Mouse (Mus musculus): ENCODE results near the gene Mrpl35. TPM values are rescaled to one million over a fixed set of nuclear protein-coding genes. Genes with fewer than 3 reads are reported as not detected.

The Mrpl35 gene
- polyA plus RNA-seq, 1 experiment from 2014 or later, result 42.2 TPM

DNA sequence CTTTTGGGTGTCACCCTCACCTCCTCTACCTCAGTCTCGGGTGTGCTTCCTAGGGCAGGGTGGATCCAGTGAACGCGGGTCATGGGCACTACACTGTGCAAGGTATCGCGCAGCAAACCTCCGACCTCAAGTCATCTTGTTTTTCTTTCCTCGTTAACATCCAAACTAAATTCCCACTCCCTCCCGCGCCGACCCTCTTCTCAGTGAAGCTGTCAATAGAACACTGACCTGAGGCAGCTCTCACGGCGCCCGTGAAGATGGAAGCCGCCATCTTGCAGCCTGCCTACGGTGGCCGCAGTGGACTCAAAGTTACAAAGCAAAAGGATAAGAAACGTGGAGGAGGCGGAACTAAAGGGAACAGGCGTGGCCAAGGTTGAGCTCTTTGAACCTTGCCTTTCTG, 3.3 kb downstream of the Mrpl35 start:
- peaks cover 15% of the 10 kb centered on the region for H3K4me1 ChIP-seq (replicated peaks)
- H3K4me2 ChIP-seq, result peak overlapping the region; percentile 67
- peak overlapping the region; percentile 58 for H3K4me3 ChIP-seq
- under 1% methylated on average over 19 of the region's 19 CpGs for WGBS
- peak; percentile 91 for ATAC-seq (ENCODE audit: low FRiP score)
- 0 out of 2 replicates have a peak, but pooled peaks cover 3% of the 10 kb centered on the region for H3K27me3 ChIP-seq
- peaks cover 2% of the 10 kb centered on the region for H3K36me3 ChIP-seq
- H3K27ac ChIP-seq, result peak overlapping the region; percentile 61
- no peaks in the 10 kb centered on the region for H3K9me3 ChIP-seq
- peak overlapping the region; percentile 67 for H3K9ac ChIP-seq

DNA sequence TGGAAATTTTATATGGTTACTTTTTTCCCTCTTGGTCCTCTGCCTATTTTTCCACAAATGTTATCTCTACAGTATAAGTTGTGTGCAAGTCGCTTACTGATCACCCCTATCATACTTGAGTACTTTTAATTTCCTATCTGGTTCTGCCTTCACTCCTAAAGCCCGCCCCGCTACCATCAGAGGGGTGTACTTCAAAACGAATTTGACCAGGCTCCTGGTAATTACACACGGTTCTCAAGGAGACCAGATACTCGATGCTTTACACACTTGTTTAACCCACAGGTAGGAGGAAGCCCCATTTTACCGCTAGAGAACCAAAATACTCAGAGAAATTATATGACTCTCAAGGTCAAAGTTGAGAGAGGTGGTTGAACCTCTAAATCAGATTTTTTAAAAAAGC, 3.7 kb downstream of the Mrpl35 start:
- peak overlapping the region; percentile 67 for H3K4me2 ChIP-seq
- H3K4me3 ChIP-seq, result peak overlapping the region; percentile 58
- no peaks in the 10 kb centered on the region for H3K9me3 ChIP-seq
- peak overlapping the region; percentile 67 for H3K9ac ChIP-seq
- H3K27me3 ChIP-seq, result 0 out of 2 replicates have a peak, but pooled peaks cover 3% of the 10 kb centered on the region
- peak overlapping the region; percentile 61 for H3K27ac ChIP-seq
- ATAC-seq (ENCODE audit: low FRiP score), result peak; percentile 45
- H3K36me3 ChIP-seq, result peaks cover 6% of the 10 kb centered on the region
- peaks cover 15% of the 10 kb centered on the region for H3K4me1 ChIP-seq (replicated peaks)
- WGBS, result 2% methylated on average over 7 of the region's 7 CpGs

DNA sequence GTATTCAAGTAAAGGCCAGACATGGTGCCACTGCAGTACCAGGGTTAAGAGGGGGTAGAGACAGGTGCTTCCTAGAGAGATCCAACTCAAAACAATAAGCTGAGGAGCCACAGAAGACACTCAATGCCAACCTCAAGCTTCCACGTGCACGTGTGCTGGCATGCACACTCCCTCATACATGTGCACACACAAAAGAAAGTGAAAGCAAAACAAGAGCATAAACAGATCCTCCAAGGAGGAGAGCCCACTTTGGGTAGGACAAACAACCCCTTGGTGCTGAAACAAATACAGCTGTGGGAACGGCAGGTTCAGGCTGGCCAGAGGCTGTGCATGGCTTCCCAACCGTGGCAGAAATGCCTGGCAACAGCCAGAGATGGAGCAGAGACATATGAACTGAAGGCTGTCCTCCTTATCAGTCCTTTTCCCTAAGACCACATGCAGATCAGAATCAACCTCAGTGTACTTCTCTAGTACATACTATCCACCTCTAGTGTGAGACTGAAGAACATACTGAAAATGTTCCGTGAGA, 6.9 kb downstream of the Mrpl35 start:
- Histone ChIP-seq H3K36me3 (peaks cover 38% of the 10 kb centered on the region), H3K4me1 (replicated peaks) (peaks cover 15% of the 10 kb centered on the region), H3K4me3 (no peak overlapping the region), H3K9ac (no peak overlapping the region), H3K27me3 (no peaks in the 10 kb centered on the region), H3K9me3 (no peaks in the 10 kb centered on the region), H3K27ac (no peak overlapping the region), H3K4me2 (no peak overlapping the region)
- ATAC-seq (ENCODE audit: low FRiP score), result no peak
- 86% methylated on average over 5 of the region's 5 CpGs for WGBS

DNA sequence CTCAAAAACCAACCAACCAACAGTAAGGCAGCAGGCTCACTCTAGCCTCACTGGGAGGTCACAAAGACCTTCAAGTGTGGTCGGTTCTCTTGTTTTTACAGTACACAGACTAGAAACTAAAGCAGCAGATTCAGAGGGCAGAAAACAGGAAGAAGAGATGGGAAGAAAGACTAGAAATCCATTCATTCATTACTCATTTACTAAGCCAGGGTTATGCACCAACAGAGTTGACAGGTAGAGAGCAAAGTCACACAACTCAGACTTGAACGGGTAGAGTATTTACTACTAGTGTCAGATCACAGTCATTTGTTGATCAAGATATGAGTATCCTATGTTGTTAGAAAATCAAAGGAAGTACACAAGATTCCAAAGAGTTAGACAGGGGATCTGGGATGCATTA, 13.9 kb downstream of the Mrpl35 start:
- H3K36me3 ChIP-seq, result peaks cover 79% of the 10 kb centered on the region
- no peak overlapping the region for H3K9ac ChIP-seq
- no peak for ATAC-seq (ENCODE audit: low FRiP score)
- WGBS, result 91% methylated on average over 2 of the region's 2 CpGs
- no peaks in the 10 kb centered on the region for H3K4me1 ChIP-seq (replicated peaks)
- no peak overlapping the region for H3K4me3 ChIP-seq
- no peaks in the 10 kb centered on the region for H3K9me3 ChIP-seq
- no peaks in the 10 kb centered on the region for H3K27me3 ChIP-seq
- H3K4me2 ChIP-seq, result no peak overlapping the region
- no peak overlapping the region for H3K27ac ChIP-seq

DNA sequence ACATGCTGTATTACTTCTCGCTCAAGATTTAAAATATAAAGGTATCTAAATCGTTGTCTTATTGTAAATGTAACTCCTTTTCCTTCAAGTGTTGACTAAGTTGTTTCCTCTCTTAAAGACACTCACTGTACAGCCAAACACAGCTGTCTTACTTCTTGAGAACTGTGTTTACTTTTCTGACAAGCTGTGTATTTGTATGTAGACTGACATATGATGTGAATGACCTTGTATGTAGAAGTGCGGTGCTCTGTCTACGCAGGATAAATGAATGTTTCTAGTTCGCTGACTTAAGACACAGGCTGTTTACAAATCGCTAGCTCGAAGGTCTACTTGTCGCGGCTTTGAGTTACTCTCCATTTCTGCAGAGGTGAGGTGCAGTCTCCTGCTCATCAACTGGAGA, 16.9 kb downstream of the Mrpl35 start:
- 95% methylated on average over 9 of the region's 9 CpGs for WGBS
- Histone ChIP-seq H3K4me2 (no peak overlapping the region), H3K4me1 (replicated peaks) (no peaks in the 10 kb centered on the region), H3K9ac (no peak overlapping the region), H3K36me3 (peaks cover 68% of the 10 kb centered on the region), H3K27ac (no peak overlapping the region), H3K4me3 (no peak overlapping the region), H3K9me3 (no peaks in the 10 kb centered on the region), H3K27me3 (no peaks in the 10 kb centered on the region)
- no peak for ATAC-seq (ENCODE audit: low FRiP score)

DNA sequence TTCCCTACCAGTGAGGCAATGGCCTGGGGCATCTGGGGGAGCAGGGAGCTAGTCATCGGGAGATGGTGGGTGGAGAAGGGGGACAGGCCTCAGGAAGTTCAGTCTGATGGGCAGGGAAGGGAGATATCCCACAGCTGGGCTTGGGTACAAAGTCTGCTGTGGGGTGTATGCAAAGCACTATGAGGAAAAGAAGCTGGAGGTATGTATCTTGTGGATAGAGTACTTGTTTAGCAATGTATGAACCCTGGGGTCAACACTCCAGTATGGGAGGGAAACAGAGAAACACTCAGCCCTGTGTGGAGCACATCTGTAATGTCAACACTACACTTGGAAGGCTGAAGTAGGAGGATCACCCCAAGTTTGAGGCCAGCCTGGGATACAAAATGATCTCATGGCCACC, 20.1 kb downstream of the Mrpl35 start:
- Histone ChIP-seq H3K27me3 (no peaks in the 10 kb centered on the region), H3K4me1 (replicated peaks) (0 out of 2 replicates have a peak, but pooled peaks cover 3% of the 10 kb centered on the region), H3K27ac (no peak overlapping the region), H3K4me3 (no peak overlapping the region), H3K36me3 (peaks cover 53% of the 10 kb centered on the region), H3K9ac (no peak overlapping the region), H3K9me3 (no peaks in the 10 kb centered on the region), H3K4me2 (no peak overlapping the region)
- ATAC-seq (ENCODE audit: low FRiP score), result no peak
- WGBS, result 88% methylated on average over 1 of the region's 1 CpGs

DNA sequence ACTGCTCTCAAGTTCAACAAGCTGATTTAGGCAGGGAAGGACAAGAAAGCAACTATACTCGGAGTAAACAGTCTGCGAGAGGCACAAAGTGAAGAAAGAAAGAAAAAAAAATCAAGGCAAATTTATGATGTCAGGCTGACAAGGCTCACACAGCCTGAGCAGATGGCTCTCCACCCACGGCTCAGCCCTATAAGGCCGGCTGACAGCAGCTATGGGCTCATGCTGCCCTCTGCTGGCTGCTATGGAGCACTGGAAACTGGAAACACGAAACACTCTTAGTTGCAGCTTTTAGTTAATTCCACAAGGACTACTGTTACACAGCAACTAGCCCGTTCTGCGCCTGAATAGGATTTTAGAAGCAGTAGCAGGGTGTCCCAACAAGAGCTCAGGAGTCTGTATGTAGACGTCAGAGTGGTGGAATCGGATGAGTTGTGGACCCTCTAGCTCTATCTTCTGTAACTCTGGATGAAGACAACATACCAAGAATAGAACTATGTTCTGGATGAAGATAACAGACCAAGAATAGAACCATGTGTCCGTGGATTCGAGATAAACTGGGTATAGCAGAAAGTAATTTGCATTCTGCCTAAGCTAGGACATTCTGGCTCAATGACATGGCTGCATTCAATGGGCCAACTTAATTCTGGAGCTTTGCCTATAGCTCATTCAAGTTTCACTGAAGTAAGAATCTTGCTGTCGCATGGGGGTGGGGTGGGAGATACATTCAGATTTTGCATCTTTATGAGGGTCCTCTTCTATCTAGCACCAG, 22.5 kb downstream of the Mrpl35 start:
- Histone ChIP-seq H3K4me3 (no peak overlapping the region), H3K4me2 (no peak overlapping the region), H3K36me3 (peaks cover 49% of the 10 kb centered on the region), H3K9me3 (no peaks in the 10 kb centered on the region), H3K9ac (no peak overlapping the region), H3K27ac (peak overlapping the region; percentile 72), H3K27me3 (no peaks in the 10 kb centered on the region), H3K4me1 (replicated peaks) (0 out of 2 replicates have a peak, but pooled peaks cover 3% of the 10 kb centered on the region)
- WGBS, result 31% methylated on average over 12 of the region's 12 CpGs
- peak; percentile 89 for ATAC-seq (ENCODE audit: low FRiP score)

DNA sequence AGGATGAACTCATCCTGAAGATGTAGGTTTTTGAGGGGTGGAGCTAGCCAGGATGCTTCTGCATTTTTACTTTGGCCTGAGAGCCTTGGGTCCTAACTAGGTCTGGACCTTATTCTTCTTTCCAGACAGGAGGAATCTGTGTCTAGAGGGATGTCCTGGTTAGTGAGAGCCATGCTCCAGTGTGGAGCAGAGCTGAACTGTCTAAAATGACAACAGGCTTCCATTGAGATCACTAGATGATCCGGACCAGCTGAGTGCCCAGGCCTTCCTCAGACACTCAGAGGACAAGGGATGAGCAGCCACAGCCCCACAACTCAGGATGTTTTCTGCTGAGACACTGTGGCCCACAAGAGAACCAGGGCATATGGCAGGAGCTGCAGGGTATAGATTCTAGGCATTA, 23.2 kb downstream of the Mrpl35 start:
- 0 out of 2 replicates have a peak, but pooled peaks cover 3% of the 10 kb centered on the region for H3K4me1 ChIP-seq (replicated peaks)
- ATAC-seq (ENCODE audit: low FRiP score), result 0 out of 2 replicates have a peak, but pooled peaks have one; percentile 9
- no peak overlapping the region for H3K4me3 ChIP-seq
- H3K9me3 ChIP-seq, result no peaks in the 10 kb centered on the region
- no peak overlapping the region for H3K4me2 ChIP-seq
- peaks cover 49% of the 10 kb centered on the region for H3K36me3 ChIP-seq
- H3K27me3 ChIP-seq, result no peaks in the 10 kb centered on the region
- H3K27ac ChIP-seq, result peak overlapping the region; percentile 72
- no peak overlapping the region for H3K9ac ChIP-seq
- WGBS, result 91% methylated on average over 1 of the region's 1 CpGs

DNA sequence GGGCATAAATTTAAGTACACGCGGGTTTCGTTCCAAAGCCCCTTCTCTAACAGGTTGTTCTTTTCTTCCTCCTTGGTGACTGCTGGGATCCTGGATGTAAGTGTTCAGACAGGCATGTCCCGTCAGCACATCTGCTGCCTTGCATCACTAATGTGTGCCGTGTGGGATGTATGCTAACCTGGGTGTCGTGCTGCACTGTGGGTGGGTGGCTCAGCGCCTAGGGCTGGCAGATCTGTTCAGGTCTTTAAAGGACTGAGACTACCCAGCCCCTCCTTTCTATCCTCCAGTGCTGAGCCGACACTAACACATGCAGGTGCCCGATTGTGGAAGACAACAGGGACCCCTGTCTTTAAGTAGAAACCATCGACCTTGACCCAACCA, 25.1 kb downstream of the Mrpl35 start:
- Histone ChIP-seq H3K4me1 (replicated peaks) (0 out of 2 replicates have a peak, but pooled peaks cover 3% of the 10 kb centered on the region), H3K36me3 (peaks cover 49% of the 10 kb centered on the region), H3K4me3 (no peak overlapping the region), H3K4me2 (no peak overlapping the region), H3K27me3 (no peaks in the 10 kb centered on the region), H3K27ac (no peak overlapping the region), H3K9ac (no peak overlapping the region), H3K9me3 (no peaks in the 10 kb centered on the region)
- 75% methylated on average over 10 of the region's 10 CpGs for WGBS
- ATAC-seq (ENCODE audit: low FRiP score), result no peak

DNA sequence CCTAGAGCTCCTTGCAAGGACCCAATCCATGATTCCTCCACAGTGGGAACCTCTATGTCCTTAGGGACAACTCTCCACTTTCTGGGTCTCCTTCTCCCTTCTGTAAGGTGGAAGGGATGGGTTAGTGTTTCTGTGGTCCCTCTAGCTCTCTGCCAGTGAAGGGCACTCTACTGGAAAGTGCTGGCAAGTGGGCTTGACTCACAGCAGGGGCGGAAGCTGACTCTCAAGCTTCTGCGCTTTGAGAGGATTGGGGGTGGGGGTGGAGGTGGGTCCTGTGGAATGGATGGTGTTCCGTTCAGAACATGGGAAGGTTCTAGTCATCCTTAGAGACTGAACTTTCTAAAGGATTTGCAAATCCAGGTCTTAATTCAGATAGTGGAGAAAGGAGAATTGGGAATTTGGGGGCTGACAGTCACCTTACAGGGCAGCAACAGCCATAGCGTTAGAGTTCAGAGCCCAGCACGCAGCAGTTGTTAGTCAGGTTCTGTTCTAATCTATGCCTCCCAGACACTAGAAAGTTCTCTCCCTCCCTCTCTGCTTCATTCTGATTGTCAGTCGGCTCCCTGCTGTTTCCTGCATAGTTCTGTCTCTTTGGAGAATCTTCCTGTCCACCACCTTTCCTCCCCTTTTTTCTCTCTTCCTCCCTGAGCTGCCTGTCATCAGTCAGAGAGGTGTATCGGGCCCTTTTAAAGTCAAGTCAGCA, 25.6 kb downstream of the Mrpl35 start:
- H3K4me2 ChIP-seq, result no peak overlapping the region
- H3K27ac ChIP-seq, result no peak overlapping the region
- ATAC-seq (ENCODE audit: low FRiP score), result no peak
- 0 out of 2 replicates have a peak, but pooled peaks cover 3% of the 10 kb centered on the region for H3K4me1 ChIP-seq (replicated peaks)
- no peak overlapping the region for H3K9ac ChIP-seq
- peaks cover 50% of the 10 kb centered on the region for H3K36me3 ChIP-seq
- H3K4me3 ChIP-seq, result no peak overlapping the region
- no peaks in the 10 kb centered on the region for H3K9me3 ChIP-seq
- 62% methylated on average over 7 of the region's 7 CpGs for WGBS
- no peaks in the 10 kb centered on the region for H3K27me3 ChIP-seq

DNA sequence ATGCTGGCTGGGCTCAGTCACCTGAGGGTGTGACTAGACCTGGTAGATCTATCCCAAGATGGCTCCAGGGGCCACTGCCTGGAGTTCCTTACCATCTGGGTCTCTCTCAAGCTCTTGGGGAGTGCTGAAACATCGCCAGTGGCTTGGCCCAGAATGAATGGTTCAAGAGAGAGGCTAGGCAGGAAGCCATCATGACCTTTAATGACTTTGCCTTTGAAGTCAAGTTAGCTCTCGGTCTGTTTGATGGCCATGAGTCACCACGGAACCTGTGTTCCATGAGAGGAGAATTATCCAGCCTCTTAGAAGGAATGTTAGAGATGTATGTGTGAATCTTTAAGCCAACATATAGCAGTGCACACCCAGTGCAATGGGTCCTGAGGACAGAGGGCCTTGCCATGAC, 27.4 kb downstream of the Mrpl35 start:
- H3K27me3 ChIP-seq, result no peaks in the 10 kb centered on the region
- no peak overlapping the region for H3K4me2 ChIP-seq
- H3K4me1 ChIP-seq (replicated peaks), result 0 out of 2 replicates have a peak, but pooled peaks cover 3% of the 10 kb centered on the region
- H3K27ac ChIP-seq, result no peak overlapping the region
- peaks cover 58% of the 10 kb centered on the region for H3K36me3 ChIP-seq
- H3K9ac ChIP-seq, result no peak overlapping the region
- no peaks in the 10 kb centered on the region for H3K9me3 ChIP-seq
- ATAC-seq (ENCODE audit: low FRiP score), result no peak
- no peak overlapping the region for H3K4me3 ChIP-seq
- 89% methylated on average over 3 of the region's 3 CpGs for WGBS

DNA sequence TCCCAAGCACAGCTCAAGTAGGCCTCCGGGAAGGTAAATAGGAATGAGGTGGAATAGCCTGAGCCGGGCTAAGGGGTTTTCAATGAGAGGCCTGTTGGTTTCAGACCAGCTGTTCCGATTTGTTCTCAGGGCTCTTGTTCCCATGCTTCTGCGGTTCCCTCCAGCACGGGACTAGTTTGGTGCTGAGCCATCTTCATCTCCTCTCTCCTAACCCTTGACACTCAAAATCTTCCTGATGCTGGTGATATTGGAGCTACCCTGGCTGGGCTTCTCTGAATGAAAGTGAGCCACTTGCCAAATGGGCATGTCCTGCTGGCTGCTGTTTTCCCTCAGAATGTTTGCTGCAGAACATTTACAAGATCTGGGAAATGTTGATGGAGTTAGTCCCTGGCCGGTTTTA, 35.0 kb downstream of the Mrpl35 start:
- H3K9me3 ChIP-seq, result no peaks in the 10 kb centered on the region
- peaks cover 40% of the 10 kb centered on the region for H3K36me3 ChIP-seq
- no peak overlapping the region for H3K9ac ChIP-seq
- 94% methylated on average over 6 of the region's 6 CpGs for WGBS
- no peak overlapping the region for H3K4me2 ChIP-seq
- no peak for ATAC-seq (ENCODE audit: low FRiP score)
- H3K27me3 ChIP-seq, result no peaks in the 10 kb centered on the region
- no peak overlapping the region for H3K27ac ChIP-seq
- no peak overlapping the region for H3K4me3 ChIP-seq
- H3K4me1 ChIP-seq (replicated peaks), result no peaks in the 10 kb centered on the region

Data from hindbrain, embryonic 13.5 days (tissue).